Mouse (Mus musculus) brain, adult 10 weeks (tissue): ENCODE data around the gene Echdc3. TPM values are rescaled to one million over a fixed set of nuclear protein-coding genes. Genes with fewer than 3 reads are reported as not detected.

Experiments used
- polyA plus RNA-seq: library from polyadenylated mRNA; stranded (reverse); fragments of 350-450 nt; fragmentation: Illumina TruSeq; extraction: RNeasy Lipid Tissue Mini Kit (QIAGEN cat#74804); gene quantifications from one replicate; pipeline ENCODE4 v1.2.3, GENCODE M21; 2015; ENCODE audit warnings: low read depth, low replicate concordance

The Echdc3 gene
- 1.8 TPM for polyA plus RNA-seq

DNA sequence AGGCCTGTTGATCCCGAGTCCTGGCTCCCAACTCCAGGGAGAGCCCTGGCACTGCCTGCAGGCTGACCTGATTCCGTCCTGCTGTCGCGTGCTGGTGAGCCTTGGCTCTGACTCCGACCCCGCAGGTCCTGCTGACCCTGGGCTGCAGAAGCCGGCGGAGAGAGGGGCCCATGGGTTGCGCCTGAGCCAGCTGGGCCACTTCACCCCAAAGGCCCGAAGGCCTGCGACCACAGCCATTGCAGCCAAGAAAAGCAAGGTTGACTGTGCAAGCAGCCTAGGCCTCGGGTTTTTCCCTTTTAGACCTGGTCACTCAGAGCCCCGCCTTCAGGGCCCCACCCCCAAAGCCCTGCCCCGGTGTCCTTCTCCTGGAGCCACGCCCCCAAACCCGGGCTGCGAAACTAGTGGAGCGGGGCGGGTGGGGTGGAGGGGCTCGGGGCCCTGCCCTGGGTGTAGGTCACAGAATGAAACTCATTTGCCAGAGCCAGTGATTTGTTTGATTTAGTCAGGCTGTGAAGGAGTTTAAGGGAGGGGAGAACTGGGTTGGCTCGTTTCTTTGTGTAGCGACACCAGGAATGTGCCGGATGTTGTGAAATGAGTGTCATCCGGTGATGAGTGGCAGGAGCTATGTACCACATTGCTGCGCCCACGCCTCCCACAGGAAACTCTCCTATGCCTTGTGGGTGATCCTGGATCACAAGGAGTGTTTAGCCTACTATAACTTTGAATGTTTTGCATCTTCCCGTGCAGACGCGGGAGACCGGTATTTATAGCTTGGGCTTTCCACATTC, at the start of gene Echdc3:
Gene Echdc3 (minus strand): TSS at position 310 of the 788 bp plus-strand sequence.

Other genes with a start within 250 kb of the Echdc3 start
- 2.1 TPM for gene Proser2, start 82.8 kb downstream of the Echdc3 start, polyA plus RNA-seq
- gene Usp6nl, start 109.6 kb upstream of the Echdc3 start, polyA plus RNA-seq = 11.1 TPM